ENCODE assay signal across 21 mouse cellular contexts in the genomic region with DNA sequence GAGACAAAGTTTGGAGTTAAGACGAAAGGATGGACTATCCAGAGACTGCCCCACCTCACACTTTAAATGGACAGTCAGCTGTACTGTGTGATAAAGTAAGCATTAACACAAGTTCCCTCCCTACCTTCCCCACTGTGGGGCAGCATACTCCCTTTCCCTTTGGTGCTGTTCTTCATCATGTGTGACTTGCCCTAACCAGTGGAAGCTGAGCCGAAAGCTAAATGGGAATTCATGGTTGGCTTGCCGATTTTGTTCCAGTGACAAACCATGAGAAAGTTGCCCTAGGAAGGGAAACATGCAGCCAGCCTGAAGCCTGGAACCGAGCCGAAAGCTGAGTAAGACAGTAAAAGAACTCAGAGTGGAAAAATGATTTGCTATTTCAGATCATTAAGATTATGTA.
DNase-seq lines count a peak whose midpoint lies in the region; ATAC-seq and TF ChIP-seq lines count a peak whose summit lies in the region.
"Had no signal": no experiment of that assay in that cellular context is flagged by ENCODE, and none has a peak within 500 bp of the region (broad histone marks: within the 10 kb centered on the region; RNA-seq: fewer than 3 reads in every experiment).

No protein-coding gene starts in this region.

- no peak overlapping the region for H3K4me2 ChIP-seq in kidney, embryonic 15.5 days
- H3K4me2 ChIP-seq: forebrain, embryonic 13.5 days; hindbrain, embryonic 14.5 days; liver, embryonic 11.5 days; lung, embryonic 14.5 days had no signal

- no peak overlapping the region for H3K27ac ChIP-seq in kidney, embryonic 15.5 days
- H3K27ac ChIP-seq in cortical plate, adult 2 months (ENCODE audit: insufficient read depth, low read length), result no peak overlapping the region
- H3K27ac ChIP-seq: forebrain, embryonic 13.5 days; gastrocnemius, adult 2 months; hindbrain, embryonic 14.5 days had no signal

- no peak for TF ChIP-seq POLR2A in cortical plate, adult 2 months (IDR thresholded peaks at IDR 0.05; ENCODE audit: extremely low read depth, insufficient read depth, low read length)

- no peak overlapping the region for H3K9ac ChIP-seq in kidney, embryonic 15.5 days
- H3K9ac ChIP-seq: forebrain, embryonic 13.5 days; hindbrain, embryonic 14.5 days; lung, embryonic 14.5 days had no signal

- WGBS in kidney, embryonic 15.5 days, result 75% methylated on average over 5 of the region's 5 CpGs

- TF ChIP-seq CTCF in cortical plate, adult 2 months (IDR thresholded peaks at IDR 0.05; ENCODE audit: extremely low read depth, insufficient read depth, low read length), result 0 out of 2 replicates have a peak, but pooled peaks have one; percentile 4

- no peaks in the 10 kb centered on the region for H3K9me3 ChIP-seq in kidney, embryonic 15.5 days (replicated peaks)
- H3K9me3 ChIP-seq: forebrain, embryonic 13.5 days had no signal

- H3K4me1 ChIP-seq in kidney, embryonic 15.5 days, result no peaks in the 10 kb centered on the region
- no peaks in the 10 kb centered on the region for H3K4me1 ChIP-seq in cortical plate, adult 2 months (ENCODE audit: control insufficient read depth, insufficient read depth, low read length)
- H3K4me1 ChIP-seq: forebrain, embryonic 13.5 days had no signal

- no peak for ATAC-seq in kidney, embryonic 15.5 days (replicated peaks; ENCODE audit: low FRiP score)
- no peak for ATAC-seq in megakaryocyte, adult 5-6 weeks (ENCODE audit: poor library complexity, severe bottlenecking)
- ATAC-seq: forebrain, embryonic 13.5 days; intestine, postnatal 0 days; Patski had no signal

- no peaks in the 10 kb centered on the region for H3K36me3 ChIP-seq in kidney, embryonic 15.5 days

- intact Hi-C loops in heart, postnatal 10 days (cut with DNase I), result no loop called here

- H3K27me3 ChIP-seq in kidney, embryonic 15.5 days, result 0 out of 2 replicates have a peak, but pooled peaks cover 5% of the 10 kb centered on the region
- H3K27me3 ChIP-seq: forebrain, embryonic 13.5 days had no signal

- DNase-seq in kidney, postnatal 10 days, result peak; percentile 3
- DNase-seq in ES-CJ7 (ENCODE audit: low read depth, low spot score), result peak; percentile 39
- DNase-seq in adrenal gland, adult 2 months, result peak; percentile 45
- DNase-seq in heart, postnatal 10 days, result no peak
- DNase-seq: cerebellum, adult 11 months; cerebellum, postnatal 36 days; gastrocnemius, adult 2 months; heart, adult 18-20 months; layer of hippocampus, adult 9-11 months; lung, embryonic 14.5 days; midbrain, embryonic 14.5 days; right cerebral cortex, postnatal 14 days; thymus, adult 18-20 months had no signal

- no peak overlapping the region for H3K4me3 ChIP-seq in kidney, embryonic 15.5 days (replicated peaks)
- no peak overlapping the region for H3K4me3 ChIP-seq in cortical plate, adult 2 months (ENCODE audit: insufficient read depth, low read length)
- H3K4me3 ChIP-seq: forebrain, embryonic 13.5 days; gastrocnemius, adult 2 months had no signal

Comparison
In these comparisons a context has a peak if more than half of its experiments do, and no peak if none do; other contexts are left out.
1. DNase-seq: peak in kidney, postnatal 10 days (single experiment), ES-CJ7 (single experiment) and adrenal gland, adult 2 months (single experiment); none in heart, postnatal 10 days (0 of 2).